Mouse (Mus musculus): ENCODE results near the gene Ptpn4. TPM values are rescaled to one million over a fixed set of nuclear protein-coding genes. Genes with fewer than 3 reads are reported as not detected.

Ptpn4 gene
- 12.9 and 17.7 TPM in 2 replicates for polyA plus RNA-seq (2014; fragmentation: Nextera tagmentation; extraction: Ambion mirVana)

DNA sequence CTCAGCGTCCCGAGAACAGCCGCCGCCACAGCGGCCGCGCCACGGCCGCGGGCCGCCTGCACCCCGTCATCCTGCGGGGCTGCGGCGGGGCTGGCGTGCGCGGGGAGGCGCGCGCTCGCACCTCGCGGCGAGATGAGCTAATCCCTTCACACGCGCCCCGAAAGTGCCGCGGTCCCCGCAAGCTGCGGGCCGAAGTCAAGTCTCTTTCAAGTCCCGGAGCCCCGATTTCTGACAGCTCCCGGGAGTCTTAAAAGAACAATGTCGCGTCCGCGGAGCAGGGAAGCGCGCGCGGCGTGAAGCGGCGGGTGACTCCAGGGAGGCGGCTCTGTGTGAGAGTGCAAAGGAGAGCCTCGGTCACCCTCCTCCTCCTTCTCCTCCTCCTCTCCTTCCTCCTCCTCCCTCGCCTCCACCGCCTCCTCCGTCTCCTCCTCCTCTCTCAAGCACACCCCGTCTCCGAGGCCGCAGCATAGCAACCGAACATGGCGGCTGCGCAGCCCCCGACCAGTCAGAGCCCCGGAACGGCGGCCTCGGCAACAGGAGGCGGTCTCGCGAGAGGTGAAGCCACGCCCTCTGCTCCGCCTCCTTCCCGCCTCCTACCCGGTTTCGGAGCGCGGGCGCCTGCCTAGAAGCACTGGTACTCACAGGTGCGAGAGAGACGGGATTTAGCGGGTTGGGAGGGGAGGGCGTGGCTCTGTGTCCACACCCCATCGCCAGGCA lies at the start of gene Ptpn4:
TSS of gene Ptpn4 (minus strand) at position 579 of the 717 bp plus-strand sequence.
- WGBS, result under 1% methylated on average over 73 of the region's 79 CpGs
- H3K9ac ChIP-seq (ENCODE audit: low read length), result peak within 1 kb of the TSS; percentile 96
- H3K9me3 ChIP-seq (ENCODE audit: control insufficient read depth, low read length), result no peaks in the 10 kb centered on the region
- H3K4me1 ChIP-seq (ENCODE audit: control insufficient read depth, insufficient read depth, low read length), result peaks cover 11% of the 10 kb centered on the region
- peak within 1 kb of the TSS; percentile 88 for H3K27ac ChIP-seq (ENCODE audit: low read depth, low read length)
- H3K4me3 ChIP-seq (ENCODE audit: low read depth, low read length), result peak within 1 kb of the TSS; percentile 89
- no peaks in the 10 kb centered on the region for H3K27me3 ChIP-seq (ENCODE audit: control insufficient read depth, insufficient read depth, low read length)
- ATAC-seq (ENCODE audit: low FRiP score), result peak; percentile 99
- H3K4me2 ChIP-seq, result peak within 1 kb of the TSS; percentile 63
- DNase-seq (ENCODE audit: low spot score, missing footprints), result peak; percentile 99
- H3K36me3 ChIP-seq (ENCODE audit: control insufficient read depth, insufficient read depth, low read length), result no peaks in the 10 kb centered on the region

GRCm38 (mm10) chr1:119886320-119886719 lies 48.9 kb upstream of the Ptpn4 start:
- Histone ChIP-seq H3K36me3 (ENCODE audit: control insufficient read depth, insufficient read depth, low read length) (no peaks in the 10 kb centered on the region), H3K27me3 (ENCODE audit: control insufficient read depth, insufficient read depth, low read length) (no peaks in the 10 kb centered on the region), H3K4me3 (ENCODE audit: low read depth, low read length) (no peak overlapping the region), H3K9me3 (ENCODE audit: control insufficient read depth, low read length) (no peaks in the 10 kb centered on the region), H3K4me2 (no peak overlapping the region), H3K27ac (ENCODE audit: low read depth, low read length) (no peak overlapping the region), H3K9ac (ENCODE audit: low read length) (no peak overlapping the region), H3K4me1 (ENCODE audit: control insufficient read depth, insufficient read depth, low read length) (no peaks in the 10 kb centered on the region)
- ATAC-seq (ENCODE audit: low FRiP score), result no peak
- 75% methylated on average over 7 of the region's 7 CpGs for WGBS
- no peak for DNase-seq (ENCODE audit: low spot score, missing footprints)

DNA sequence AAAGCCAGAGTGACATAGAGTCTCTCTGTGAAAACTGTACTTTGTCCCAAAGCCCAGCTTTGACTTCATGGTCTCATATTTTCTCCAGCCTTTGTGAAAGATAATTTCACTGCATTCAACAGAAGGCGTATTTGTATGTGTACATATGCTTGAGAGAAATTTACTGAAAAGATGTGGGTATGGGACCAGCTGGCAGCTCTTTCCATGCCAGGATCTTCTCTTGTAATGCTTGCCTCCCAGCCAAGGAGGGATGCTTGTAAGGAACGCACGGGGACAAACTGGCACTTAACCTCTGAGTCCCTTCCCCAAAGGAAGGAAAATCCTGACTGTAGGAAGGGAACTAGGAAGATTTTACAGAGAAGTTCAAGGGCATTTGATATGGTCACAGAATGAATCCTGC lies 46.9 kb upstream of the Ptpn4 start:
- Histone ChIP-seq H3K4me2 (no peak overlapping the region), H3K9ac (ENCODE audit: low read length) (no peak overlapping the region), H3K27ac (ENCODE audit: low read depth, low read length) (no peak overlapping the region), H3K4me1 (ENCODE audit: control insufficient read depth, insufficient read depth, low read length) (no peaks in the 10 kb centered on the region), H3K36me3 (ENCODE audit: control insufficient read depth, insufficient read depth, low read length) (no peaks in the 10 kb centered on the region), H3K27me3 (ENCODE audit: control insufficient read depth, insufficient read depth, low read length) (no peaks in the 10 kb centered on the region), H3K9me3 (ENCODE audit: control insufficient read depth, low read length) (no peaks in the 10 kb centered on the region), H3K4me3 (ENCODE audit: low read depth, low read length) (no peak overlapping the region)
- ATAC-seq (ENCODE audit: low FRiP score), result no peak
- 93% methylated on average over 3 of the region's 3 CpGs for WGBS
- no peak for DNase-seq (ENCODE audit: low spot score, missing footprints)

GRCm38 (mm10) chr1:119878909-119879308 lies 41.5 kb upstream of the Ptpn4 start:
- Histone ChIP-seq H3K4me2 (no peak overlapping the region), H3K9me3 (ENCODE audit: control insufficient read depth, low read length) (no peaks in the 10 kb centered on the region), H3K27ac (ENCODE audit: low read depth, low read length) (no peak overlapping the region), H3K36me3 (ENCODE audit: control insufficient read depth, insufficient read depth, low read length) (no peaks in the 10 kb centered on the region), H3K4me3 (ENCODE audit: low read depth, low read length) (no peak overlapping the region), H3K4me1 (ENCODE audit: control insufficient read depth, insufficient read depth, low read length) (no peaks in the 10 kb centered on the region), H3K9ac (ENCODE audit: low read length) (no peak overlapping the region), H3K27me3 (ENCODE audit: control insufficient read depth, insufficient read depth, low read length) (no peaks in the 10 kb centered on the region)
- DNase-seq (ENCODE audit: low spot score, missing footprints) (no peak), ATAC-seq (ENCODE audit: low FRiP score) (no peak)
- 90% methylated on average over 7 of the region's 7 CpGs for WGBS

GRCm38 (mm10) chr1:119877469-119877868 lies 40.1 kb upstream of the Ptpn4 start:
- H3K27ac ChIP-seq (ENCODE audit: low read depth, low read length), result no peak overlapping the region
- no peaks in the 10 kb centered on the region for H3K36me3 ChIP-seq (ENCODE audit: control insufficient read depth, insufficient read depth, low read length)
- no peaks in the 10 kb centered on the region for H3K9me3 ChIP-seq (ENCODE audit: control insufficient read depth, low read length)
- 94% methylated on average over 4 of the region's 4 CpGs for WGBS
- H3K9ac ChIP-seq (ENCODE audit: low read length), result no peak overlapping the region
- no peaks in the 10 kb centered on the region for H3K27me3 ChIP-seq (ENCODE audit: control insufficient read depth, insufficient read depth, low read length)
- no peak overlapping the region for H3K4me3 ChIP-seq (ENCODE audit: low read depth, low read length)
- DNase-seq (ENCODE audit: low spot score, missing footprints) (no peak), ATAC-seq (ENCODE audit: low FRiP score) (no peak)
- H3K4me2 ChIP-seq, result no peak overlapping the region
- H3K4me1 ChIP-seq (ENCODE audit: control insufficient read depth, insufficient read depth, low read length), result no peaks in the 10 kb centered on the region

- Histone ChIP-seq H3K9ac (ENCODE audit: low read length) (no peak overlapping the region), H3K36me3 (ENCODE audit: control insufficient read depth, insufficient read depth, low read length) (no peaks in the 10 kb centered on the region), H3K4me1 (ENCODE audit: control insufficient read depth, insufficient read depth, low read length) (peaks cover 12% of the 10 kb centered on the region), H3K27ac (ENCODE audit: low read depth, low read length) (no peak overlapping the region), H3K4me3 (ENCODE audit: low read depth, low read length) (no peak overlapping the region), H3K4me2 (peak overlapping the region; percentile 26; the same call in 1 of the 2 replicates), H3K27me3 (ENCODE audit: control insufficient read depth, insufficient read depth, low read length) (no peaks in the 10 kb centered on the region), H3K9me3 (ENCODE audit: control insufficient read depth, low read length) (0 out of 2 replicates have a peak, but pooled peaks cover 2% of the 10 kb centered on the region)
- WGBS, result 43% methylated on average over 13 of the region's 13 CpGs
- DNase-seq (ENCODE audit: low spot score, missing footprints) (peak; percentile 90), ATAC-seq (ENCODE audit: low FRiP score) (peak; percentile 84)
These were observed 31.2 kb upstream of the Ptpn4 start for GRCm38 (mm10) chr1:119868395-119869161.

DNA sequence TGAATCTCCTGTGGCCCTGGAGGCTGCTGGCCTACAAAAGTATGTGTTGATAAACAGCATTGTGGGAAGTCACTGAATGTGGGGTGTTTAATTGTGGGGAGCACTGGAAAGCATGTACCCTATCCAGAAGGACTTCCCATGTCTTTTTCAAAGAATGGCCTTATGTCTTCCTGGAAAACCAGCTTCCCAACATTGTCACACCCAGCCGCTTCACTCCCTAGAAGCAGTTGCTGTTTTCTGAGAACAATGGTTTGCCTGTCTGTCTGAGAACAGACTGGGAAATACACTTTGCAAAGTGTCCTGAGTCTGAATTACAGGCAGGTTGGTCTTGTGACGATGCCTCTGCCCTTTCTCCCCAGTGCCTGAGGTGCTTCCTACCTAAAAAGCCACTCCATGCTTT lies 29.9 kb upstream of the Ptpn4 start:
- no peak for ATAC-seq (ENCODE audit: low FRiP score)
- Histone ChIP-seq H3K9ac (ENCODE audit: low read length) (no peak overlapping the region), H3K27me3 (ENCODE audit: control insufficient read depth, insufficient read depth, low read length) (no peaks in the 10 kb centered on the region), H3K4me1 (ENCODE audit: control insufficient read depth, insufficient read depth, low read length) (peaks cover 12% of the 10 kb centered on the region), H3K36me3 (ENCODE audit: control insufficient read depth, insufficient read depth, low read length) (no peaks in the 10 kb centered on the region), H3K27ac (ENCODE audit: low read depth, low read length) (no peak overlapping the region), H3K4me2 (no peak overlapping the region), H3K9me3 (ENCODE audit: control insufficient read depth, low read length) (0 out of 2 replicates have a peak, but pooled peaks cover 2% of the 10 kb centered on the region), H3K4me3 (ENCODE audit: low read depth, low read length) (no peak overlapping the region)
- no peak for DNase-seq (ENCODE audit: low spot score, missing footprints)
- 56% methylated on average over 2 of the region's 2 CpGs for WGBS

- Histone ChIP-seq H3K27ac (ENCODE audit: low read depth, low read length) (no peak overlapping the region), H3K4me2 (no peak overlapping the region)
These were observed 27.9 kb upstream of the Ptpn4 start for GRCm38 (mm10) chr1:119865311-119865710.

More at GRCm38 (mm10) chr1:119865311-119865710, 27.9 kb upstream of the Ptpn4 start:
- no peak overlapping the region for H3K4me3 ChIP-seq (ENCODE audit: low read depth, low read length)
- ATAC-seq (ENCODE audit: low FRiP score), result no peak
- 0 out of 2 replicates have a peak, but pooled peaks cover 1% of the 10 kb centered on the region for H3K9me3 ChIP-seq (ENCODE audit: control insufficient read depth, low read length)
- no peak for DNase-seq (ENCODE audit: low spot score, missing footprints)
- peaks cover 12% of the 10 kb centered on the region for H3K4me1 ChIP-seq (ENCODE audit: control insufficient read depth, insufficient read depth, low read length)
- no peaks in the 10 kb centered on the region for H3K27me3 ChIP-seq (ENCODE audit: control insufficient read depth, insufficient read depth, low read length)
- H3K9ac ChIP-seq (ENCODE audit: low read length), result no peak overlapping the region
- 85% methylated on average over 6 of the region's 6 CpGs for WGBS
- no peaks in the 10 kb centered on the region for H3K36me3 ChIP-seq (ENCODE audit: control insufficient read depth, insufficient read depth, low read length)
